Mouse (Mus musculus) erythroid progenitor cell, adult 5-6 weeks (primary cell): ENCODE measurements around the gene Ankrd55. TPM values are rescaled to one million over a fixed set of nuclear protein-coding genes. Genes with fewer than 3 reads are reported as not detected.

ENCODE experiments used
- ATAC-seq: replicated peaks from 2 replicates; pipeline ENCODE4 v1.8.0; 2016; ENCODE audit warnings: moderate number of reproducible peaks, mild to moderate bottlenecking, moderate TSS enrichment, inconsistent platforms; ENCODE audit not compliant: poor library complexity, low FRiP score, severe bottlenecking
- total RNA-seq, 2 experiments: library from RNA; stranded (forward) in 1 of 2; stranded (reverse) in 1 of 2; fragments of 150-400 nt in 1 of 2; fragments of 186-747, 209-891 nt in 1 of 2; gene quantifications; 2 replicates each; pipeline versions ENCODE4 v1.2.3 to v1.2.4; 2015 to 2017; ENCODE audit warnings: low replicate concordance in 2 of 2

Ankrd55 gene
- total RNA-seq (2015; ENCODE audit: low replicate concordance) (not detected in 2 replicates), total RNA-seq (2017; ENCODE audit: low replicate concordance) (not detected in 2 replicates)

- no peak for ATAC-seq
These were observed at the start of gene Ankrd55 for GRCm38 (mm10) chr13:112288225-112289178. Gene Ankrd55 (plus strand): TSS chr13:112288451.

DNA sequence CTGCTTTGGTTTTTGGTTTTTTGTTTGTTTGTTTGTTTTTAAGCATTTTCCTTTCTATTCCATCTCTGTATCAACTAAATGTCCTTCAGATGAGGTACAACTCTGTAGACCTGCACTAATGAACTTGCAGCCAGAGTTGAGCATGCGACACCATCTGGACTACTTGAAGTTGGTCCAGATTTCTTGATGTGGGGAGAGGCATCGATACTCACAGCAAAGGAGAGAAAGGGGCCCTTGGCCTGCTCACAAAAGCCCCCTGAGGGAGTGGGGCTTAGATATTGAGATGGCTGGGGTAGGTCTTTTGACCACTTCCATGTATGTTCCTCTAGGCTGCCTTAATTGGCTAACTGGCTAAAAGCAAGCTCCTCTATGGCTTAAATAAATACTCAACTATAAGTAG lies 49.0 kb upstream of the Ankrd55 start:
- no peak for ATAC-seq

DNA sequence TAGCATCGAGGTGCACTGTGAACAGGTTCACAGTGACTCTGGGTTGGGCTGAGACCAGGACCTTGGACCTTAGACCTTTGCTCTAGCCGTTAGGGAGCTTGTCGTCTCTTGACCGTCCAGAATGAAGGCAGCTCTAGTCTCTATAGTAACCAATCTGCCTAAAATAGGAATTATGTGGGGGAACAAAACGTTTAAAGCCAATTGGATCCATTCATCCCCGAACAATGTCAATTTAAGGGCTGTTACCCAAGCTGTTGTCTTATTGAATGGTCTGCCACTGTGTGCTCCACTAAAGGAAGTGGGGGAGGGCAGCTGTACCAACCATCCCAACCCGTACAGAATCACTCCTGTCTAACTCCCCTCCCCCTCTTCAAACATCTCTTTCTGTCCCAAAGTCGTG lies 46.8 kb upstream of the Ankrd55 start:
- ATAC-seq = no peak

DNA sequence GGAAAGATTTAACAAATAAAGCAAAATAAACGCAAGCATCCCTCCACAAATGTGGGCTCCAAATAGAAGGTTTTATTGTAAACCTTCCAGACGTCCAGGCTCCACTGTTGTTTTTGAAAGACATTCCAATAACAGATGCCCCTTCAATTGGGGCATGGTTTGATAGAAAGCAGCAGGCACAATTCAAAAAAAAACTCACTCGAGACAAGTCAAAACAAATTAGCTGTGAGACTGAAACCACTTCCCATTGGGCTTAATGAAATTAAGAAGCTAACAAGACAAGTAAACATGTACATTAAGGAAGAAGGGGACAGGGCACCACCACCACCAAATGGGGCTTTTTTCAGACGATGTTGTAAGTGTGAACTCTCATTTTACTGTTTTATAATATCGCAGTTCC lies 43.1 kb upstream of the Ankrd55 start:
- ATAC-seq = no peak

GRCm38 (mm10) chr13:112251433-112251832 lies 36.8 kb upstream of the Ankrd55 start:
- ATAC-seq = no peak

GRCm38 (mm10) chr13:112252012-112252411 lies 36.2 kb upstream of the Ankrd55 start:
- ATAC-seq = no peak

- ATAC-seq = 0 out of 2 replicates have a peak, but pooled peaks have one; percentile 13
These were observed 35.1 kb upstream of the Ankrd55 start for GRCm38 (mm10) chr13:112252991-112253620.

DNA sequence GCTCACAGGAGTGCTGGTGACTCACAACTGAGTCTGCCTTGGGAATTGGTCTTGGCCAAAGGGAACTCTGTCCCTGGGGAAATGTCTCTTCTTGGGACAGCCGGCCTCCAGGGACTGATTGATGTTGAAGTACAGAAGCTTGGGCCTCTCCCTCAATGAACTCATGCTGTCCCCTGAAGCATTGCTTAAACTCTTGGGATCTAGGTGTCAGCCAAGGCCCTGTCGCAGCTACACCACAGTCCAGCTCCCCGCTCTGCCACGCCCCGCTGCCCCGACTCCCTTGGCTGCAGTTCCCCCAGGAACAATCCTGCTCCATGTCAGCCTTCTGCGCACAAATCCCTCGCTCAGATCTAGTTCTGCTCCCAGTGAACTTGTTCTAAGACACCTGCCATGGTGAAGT lies 34.1 kb upstream of the Ankrd55 start:
- no peak; the same call in 1 of the 2 replicates for ATAC-seq

DNA sequence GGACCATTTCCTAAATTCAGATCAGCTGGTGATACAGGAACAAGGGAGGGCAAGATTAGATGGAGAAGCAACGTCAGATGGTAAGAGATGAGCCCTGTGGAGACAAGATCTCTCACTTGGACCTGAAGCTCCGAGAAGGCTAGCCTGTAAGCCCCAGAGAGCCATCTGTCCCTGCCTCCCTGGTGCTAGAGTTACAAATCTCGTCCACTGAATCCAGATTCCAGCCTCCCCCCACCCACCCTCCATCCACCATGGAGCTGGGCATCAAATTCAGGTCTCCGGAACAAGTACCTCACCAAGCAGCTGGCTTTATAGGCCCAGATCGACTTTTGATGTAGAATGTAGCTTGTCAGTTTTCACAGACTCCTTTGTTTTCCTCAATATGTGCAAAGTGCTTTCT lies 32.4 kb upstream of the Ankrd55 start:
- no peak for ATAC-seq

DNA sequence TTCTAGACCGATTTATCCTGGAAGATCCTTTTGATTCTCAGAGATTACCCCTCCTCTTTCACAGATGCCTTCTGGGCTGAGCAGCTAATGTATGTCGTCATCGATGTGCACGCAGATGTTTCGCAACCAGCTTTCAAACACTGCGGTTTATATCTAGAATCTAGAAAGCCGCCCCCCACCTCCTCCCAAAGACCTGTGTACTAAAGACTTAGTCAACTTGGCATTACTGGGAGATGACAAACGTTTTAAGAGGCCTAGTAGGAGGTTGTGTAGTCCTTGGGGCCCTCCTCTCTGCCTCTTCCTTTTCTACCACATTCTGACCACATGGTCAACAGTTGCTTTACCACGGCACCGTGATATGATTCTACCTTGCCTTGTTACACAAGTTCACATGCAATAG lies 29.8 kb upstream of the Ankrd55 start:
- no peak for ATAC-seq

GRCm38 (mm10) chr13:112259398-112259797 lies 28.9 kb upstream of the Ankrd55 start:
- ATAC-seq = peak; percentile 86

DNA sequence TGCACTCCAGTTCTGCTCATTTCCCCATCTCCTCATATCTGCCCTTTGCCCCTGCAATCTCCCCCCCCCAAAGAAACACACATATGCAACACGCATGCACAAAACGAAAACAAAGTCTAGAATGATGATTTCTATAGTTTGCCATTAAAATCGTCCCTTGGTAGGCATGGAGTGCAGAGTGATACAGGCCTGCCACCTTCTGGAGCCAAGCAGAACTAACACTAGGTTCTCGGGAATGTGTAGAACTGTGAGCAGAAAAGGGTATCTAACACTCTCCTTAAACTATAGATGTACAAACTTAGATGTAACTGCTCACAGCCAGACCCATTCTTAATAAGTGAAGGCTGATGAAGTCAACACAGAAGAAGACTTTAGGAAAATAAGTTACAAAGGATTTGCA lies 23.6 kb upstream of the Ankrd55 start:
- ATAC-seq = peak; percentile 55; the same call in 1 of the 2 replicates

- no peak for ATAC-seq
These were observed 16.2 kb upstream of the Ankrd55 start for GRCm38 (mm10) chr13:112271901-112272537.

DNA sequence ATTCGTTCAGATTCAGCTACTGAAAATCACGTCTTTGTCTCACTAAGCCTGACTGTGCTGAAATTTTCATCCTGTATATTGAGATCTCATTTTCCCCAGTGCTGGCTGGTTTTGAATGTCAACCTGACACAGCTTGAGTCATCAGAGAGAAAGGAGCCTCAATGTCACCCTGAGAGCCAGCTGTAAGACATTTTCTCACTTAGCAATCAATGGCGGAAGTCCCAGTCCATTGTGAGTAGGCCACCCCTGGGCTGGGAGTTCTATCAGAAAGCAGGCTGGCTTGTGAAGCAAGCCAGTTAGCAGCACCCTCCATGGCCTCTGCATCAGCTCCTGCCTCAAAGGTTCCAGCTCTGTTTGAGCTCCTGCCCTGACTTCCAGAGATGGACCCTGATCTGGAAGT lies 13.6 kb upstream of the Ankrd55 start:
- ATAC-seq = no peak

GRCm38 (mm10) chr13:112275951-112276350 lies 12.3 kb upstream of the Ankrd55 start:
- ATAC-seq = no peak

DNA sequence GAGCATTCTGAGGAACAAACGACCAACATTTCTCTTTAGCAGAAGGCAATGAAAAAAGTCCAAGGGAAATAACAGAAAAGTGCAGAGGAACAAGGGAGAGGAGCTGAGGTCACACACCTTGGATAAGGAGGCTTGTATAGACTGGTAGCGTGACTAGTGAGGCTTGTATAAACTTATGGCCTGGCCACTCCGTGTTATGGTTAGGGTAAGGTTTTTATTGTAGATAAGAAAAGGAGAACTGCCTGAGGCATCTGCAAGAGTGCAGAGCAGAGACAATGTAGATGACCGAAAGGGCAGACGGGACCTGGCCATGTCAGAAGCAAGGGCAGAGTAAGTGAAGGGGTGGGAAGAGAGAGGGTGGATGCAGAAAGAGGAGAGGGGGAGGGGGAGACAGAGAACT lies 10.7 kb upstream of the Ankrd55 start:
- no peak for ATAC-seq

- no peak for ATAC-seq
These were observed 10.0 kb upstream of the Ankrd55 start for GRCm38 (mm10) chr13:112278251-112278650.

DNA sequence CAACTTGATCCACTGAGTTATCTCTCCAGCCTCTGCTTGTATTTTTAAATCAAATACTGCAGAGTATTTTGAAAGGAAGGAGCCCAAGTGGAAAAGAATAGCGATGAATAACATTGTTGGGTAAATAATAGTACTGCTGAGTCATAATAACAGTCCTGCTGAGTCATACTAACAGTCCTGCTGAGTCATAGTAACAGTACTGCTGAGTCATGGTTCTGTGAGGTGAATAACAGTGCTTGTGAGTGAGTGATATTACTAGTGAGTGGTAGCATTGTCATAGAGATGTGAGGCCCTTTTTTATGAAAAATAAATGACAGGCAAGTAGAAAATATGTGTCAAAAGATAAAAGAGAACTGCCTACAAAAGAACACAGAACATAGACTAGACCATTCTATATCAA lies 1.1 kb upstream of the Ankrd55 start:
- no peak for ATAC-seq

- no peak for ATAC-seq
These were observed 553 bp upstream of the Ankrd55 start for GRCm38 (mm10) chr13:112287571-112288224.

DNA sequence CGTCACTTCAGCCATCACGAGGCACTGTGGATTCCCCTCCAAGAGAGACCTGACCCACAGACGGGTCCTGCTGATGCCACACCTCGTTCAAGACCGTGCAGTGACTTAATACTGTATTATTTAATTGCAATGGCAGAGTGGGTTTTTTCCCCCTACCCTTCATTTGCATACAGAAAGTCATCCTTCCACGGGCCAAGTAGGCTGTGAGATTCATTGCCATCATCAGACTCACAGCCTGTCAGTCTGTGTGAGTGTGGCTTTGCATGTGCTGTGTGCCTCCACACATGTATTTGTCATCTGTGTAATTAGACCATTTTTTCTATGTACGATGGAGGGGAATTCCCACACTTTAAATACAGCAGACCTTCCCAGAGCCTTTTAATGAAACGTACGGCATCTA lies 1.1 kb downstream of the Ankrd55 start:
- ATAC-seq = no peak
